Mouse (Mus musculus) cerebellum, adult 2 months (tissue): ENCODE results near the gene Hoxc9.

Experiments
- CTCF ChIP-seq: fragments of 200-500 bp; IDR thresholded peaks from 2 replicates; pipeline ENCODE4 v1.5.1; 2011; ENCODE audit warnings: low read depth, mild to moderate bottlenecking, control low read depth, low read length, moderate library complexity, borderline replicate concordance; ENCODE audit not compliant: insufficient read depth
- POLR2A ChIP-seq: fragments of 200-500 bp; IDR thresholded peaks from 2 replicates; pipeline ENCODE4 v1.6.1; 2011; ENCODE audit warnings: low read length, control low read depth, borderline replicate concordance; ENCODE audit not compliant: insufficient read depth

DNA sequence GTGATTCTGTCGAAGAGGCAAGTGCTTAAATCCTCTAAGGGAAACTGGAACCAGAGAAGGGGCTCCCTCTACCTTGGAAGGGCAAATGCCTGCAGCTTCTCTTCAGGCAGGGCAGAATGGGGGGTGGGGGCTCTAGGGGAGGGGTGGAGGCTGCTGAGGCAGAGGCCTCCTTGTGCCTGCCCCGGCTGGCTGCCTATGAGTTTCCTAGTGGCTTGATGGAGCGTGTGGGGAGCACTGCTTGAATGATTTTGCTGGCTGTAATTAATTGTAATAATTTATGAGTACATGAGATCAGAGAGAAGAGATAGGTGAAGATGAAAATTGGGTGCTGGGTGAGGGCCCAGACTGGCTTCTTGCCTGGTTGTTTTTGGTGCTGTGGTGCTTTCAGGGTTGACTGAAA lies 8.7 kb downstream of the Hoxc9 start:
- no peak for TF ChIP-seq CTCF
- TF ChIP-seq POLR2A: no peak
